In genomic region chr9:59959276-59959675, GRCm38 (mm10) we compare ENCODE assay signal across 8 mouse cellular contexts. TPM values are rescaled to one million over a fixed set of nuclear protein-coding genes. Genes with fewer than 3 reads are reported as not detected.
DNase-seq lines count a peak whose midpoint lies in the region; ATAC-seq and TF ChIP-seq lines count a peak whose summit lies in the region.

No protein-coding gene starts in this region.

- peak; percentile 36; the same call in 1 of the 2 replicates for ATAC-seq in embryonic facial prominence, embryonic 15.5 days (ENCODE audit: insufficient number of reproducible peaks, low FRiP score, low TSS enrichment, low read depth)
- ATAC-seq in heart, embryonic 14.5 days (ENCODE audit: insufficient number of reproducible peaks, insufficient read depth, low FRiP score, low read depth), result 0 out of 2 replicates have a peak, but pooled peaks have one; percentile 29
- no peak for ATAC-seq in liver, embryonic 13.5 days (ENCODE audit: low read depth)

- TF ChIP-seq POLR2A in olfactory bulb, adult 2 months (IDR thresholded peaks at IDR 0.05; ENCODE audit: insufficient read depth, low read depth, low read length), result no peak

- TF ChIP-seq CTCF in olfactory bulb, adult 2 months (IDR thresholded peaks at IDR 0.05; ENCODE audit: insufficient read depth, low read depth, low read length), result peak; percentile 55

- under 1% methylated on average over 8 of the region's 8 CpGs for WGBS in embryonic facial prominence, embryonic 15.5 days
- WGBS in heart, embryonic 14.5 days, result 2% methylated on average over 8 of the region's 8 CpGs
- 3% methylated on average over 8 of the region's 8 CpGs for WGBS in liver, embryonic 13.5 days (ENCODE audit: insufficient replicate concordance)
- 3% methylated on average over 8 of the region's 8 CpGs for WGBS in olfactory bulb, adult 2 months

- no peaks in the 10 kb centered on the region for H3K27me3 ChIP-seq in embryonic facial prominence, embryonic 15.5 days
- no peaks in the 10 kb centered on the region for H3K27me3 ChIP-seq in heart, embryonic 14.5 days (ENCODE audit: control insufficient read depth, insufficient read depth, low read length)
- H3K27me3 ChIP-seq in liver, embryonic 13.5 days, result no peaks in the 10 kb centered on the region

- H3K9ac ChIP-seq in embryonic facial prominence, embryonic 15.5 days, result no peak overlapping the region
- no peak overlapping the region for H3K9ac ChIP-seq in heart, embryonic 14.5 days (ENCODE audit: low read length)
- H3K9ac ChIP-seq in liver, embryonic 13.5 days, result no peak overlapping the region

- H3K4me1 ChIP-seq in embryonic facial prominence, embryonic 15.5 days, result peaks cover 31% of the 10 kb centered on the region
- peaks cover 13 to 14% of the 10 kb centered on the region in 2 experiments for H3K4me1 ChIP-seq in heart, embryonic 14.5 days (ENCODE audit: control insufficient read depth in 2 of 2, insufficient read depth in 2 of 2, low read length in 2 of 2)
- H3K4me1 ChIP-seq in liver, embryonic 13.5 days (replicated peaks), result peaks cover under 1% of the 10 kb centered on the region; the same call in 1 of the 2 replicates
- H3K4me1 ChIP-seq in olfactory bulb, adult 2 months (ENCODE audit: control insufficient read depth, insufficient read depth, low read length), result peaks cover 5% of the 10 kb centered on the region; the same call in 1 of the 2 replicates

- peak overlapping the region; percentile 1; the same call in 1 of the 2 replicates for H3K27ac ChIP-seq in embryonic facial prominence, embryonic 15.5 days (replicated peaks)
- H3K27ac ChIP-seq in heart, embryonic 14.5 days (replicated peaks in 1 of 2; ENCODE audit: control insufficient read depth in 1 of 2, insufficient read depth in 1 of 2, low read depth in 2 of 2, low read length in 2 of 2), result no peak overlapping the region
- H3K27ac ChIP-seq in liver, embryonic 13.5 days, result no peak overlapping the region
- no peak overlapping the region for H3K27ac ChIP-seq in olfactory bulb, adult 2 months (ENCODE audit: insufficient read depth, low read depth, low read length)

- peak; percentile 96 for DNase-seq in CD4-positive, CD25-positive, alpha-beta regulatory T cell, adult 2 months (ENCODE audit: low read depth, low spot score)
- peak; percentile 60 to 77 for DNase-seq in adrenal gland, postnatal 4 days (ENCODE audit: low spot score in 2 of 2)
- peak; percentile 89 for DNase-seq in kidney, postnatal 10 days
- DNase-seq in liver, embryonic 13.5 days, result peak; percentile 54
- peak; percentile 65 to 81 for DNase-seq in thymus, adult 18-20 months

- no peaks in the 10 kb centered on the region for H3K36me3 ChIP-seq in embryonic facial prominence, embryonic 15.5 days
- no peaks in the 10 kb centered on the region for H3K36me3 ChIP-seq in heart, embryonic 14.5 days (ENCODE audit: control insufficient read depth, insufficient read depth, low read length)
- H3K36me3 ChIP-seq in liver, embryonic 13.5 days, result no peaks in the 10 kb centered on the region

- H3K4me2 ChIP-seq in embryonic facial prominence, embryonic 15.5 days (replicated peaks), result no peak overlapping the region
- no peak overlapping the region for H3K4me2 ChIP-seq in heart, embryonic 14.5 days (ENCODE audit: low read length)
- H3K4me2 ChIP-seq in liver, embryonic 13.5 days, result no peak overlapping the region

- no peak overlapping the region for H3K4me3 ChIP-seq in embryonic facial prominence, embryonic 15.5 days (replicated peaks)
- no peak overlapping the region for H3K4me3 ChIP-seq in heart, embryonic 14.5 days (ENCODE audit: control insufficient read depth in 1 of 2, insufficient read depth in 1 of 2, low read depth in 1 of 2, low read length in 2 of 2)
- H3K4me3 ChIP-seq in liver, embryonic 13.5 days (replicated peaks), result no peak overlapping the region
- no peak overlapping the region for H3K4me3 ChIP-seq in olfactory bulb, adult 2 months (ENCODE audit: insufficient read depth, low read depth, low read length)

- no peaks in the 10 kb centered on the region for H3K9me3 ChIP-seq in embryonic facial prominence, embryonic 15.5 days (replicated peaks)
- H3K9me3 ChIP-seq in heart, embryonic 14.5 days (ENCODE audit: control insufficient read depth, low read length), result no peaks in the 10 kb centered on the region
- H3K9me3 ChIP-seq in liver, embryonic 13.5 days (replicated peaks), result no peaks in the 10 kb centered on the region

RNA-seq across cellular contexts. Expression of gene Nr2e3, which starts 1.2 kb away (rescaled TPM):
- total RNA-seq in adrenal gland, postnatal 4 days (2021), result not detected
- polyA plus RNA-seq in embryonic facial prominence, embryonic 15.5 days (2015; fragmentation: Nextera tagmentation; extraction: Ambion mirVana), result 1.2 and 1.4 TPM in 2 replicates
- not detected in 2 replicates for polyA plus RNA-seq in heart, embryonic 14.5 days (2014; fragmentation: Nextera tagmentation; extraction: Ambion mirVana)
- polyA plus RNA-seq in liver, embryonic 13.5 days (2015; fragmentation: Nextera tagmentation; extraction: Ambion mirVana), result not detected in 2 replicates
- not detected in 2 replicates for polyA plus RNA-seq in olfactory bulb, adult 2 months (2012; ENCODE audit: insufficient read depth, insufficient read length, low replicate concordance, missing spikeins)
